Mouse (Mus musculus): ENCODE results near the gene Anapc11.

Gene Anapc11

GRCm38 (mm10) chr11:120657301-120657700 lies 59.1 kb downstream of the Anapc11 start:
- DNase-seq (ENCODE audit: low read depth, low spot score) = no peak
